Mouse (Mus musculus): ENCODE data around the gene Nptx1. TPM values are rescaled to one million over a fixed set of nuclear protein-coding genes. Genes with fewer than 3 reads are reported as not detected.

The Nptx1 gene
- polyA plus RNA-seq, 1 experiment from 2014 or later = 2.6 TPM

DNA sequence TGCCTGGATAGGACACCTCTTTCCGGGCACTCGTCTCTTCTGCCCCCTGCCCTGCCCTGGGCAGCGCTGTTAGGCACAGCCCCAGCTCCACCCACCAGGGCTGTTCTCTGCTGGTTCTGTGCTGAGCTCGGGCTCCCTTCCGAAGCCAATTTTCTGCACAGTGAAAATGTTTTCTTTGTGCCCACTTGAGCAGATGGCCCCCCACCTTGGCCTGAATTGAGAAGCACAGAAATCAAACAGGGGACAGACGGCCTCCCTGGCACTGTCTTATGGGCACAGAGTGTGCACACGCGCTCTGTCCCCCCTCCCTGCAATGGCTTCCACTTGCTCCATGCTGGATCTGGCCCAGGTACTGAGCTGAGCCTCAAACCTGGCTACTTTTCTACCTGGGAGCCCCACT, 15.1 kb downstream of the Nptx1 start:
- no peak for DNase-seq (ENCODE audit: low spot score)
- H3K36me3 ChIP-seq (replicated peaks) = no peaks in the 10 kb centered on the region
- no peaks in the 10 kb centered on the region for H3K4me1 ChIP-seq
- H3K9me3 ChIP-seq = no peaks in the 10 kb centered on the region
- H3K4me3 ChIP-seq = no peak overlapping the region
- no peaks in the 10 kb centered on the region; the same call in 1 of the 2 replicates for H3K27me3 ChIP-seq (replicated peaks; ENCODE audit: low read depth, poor library complexity, severe bottlenecking)
- no peak overlapping the region for H3K27ac ChIP-seq (replicated peaks)
- 74% methylated on average over 8 of the region's 8 CpGs for WGBS

DNA sequence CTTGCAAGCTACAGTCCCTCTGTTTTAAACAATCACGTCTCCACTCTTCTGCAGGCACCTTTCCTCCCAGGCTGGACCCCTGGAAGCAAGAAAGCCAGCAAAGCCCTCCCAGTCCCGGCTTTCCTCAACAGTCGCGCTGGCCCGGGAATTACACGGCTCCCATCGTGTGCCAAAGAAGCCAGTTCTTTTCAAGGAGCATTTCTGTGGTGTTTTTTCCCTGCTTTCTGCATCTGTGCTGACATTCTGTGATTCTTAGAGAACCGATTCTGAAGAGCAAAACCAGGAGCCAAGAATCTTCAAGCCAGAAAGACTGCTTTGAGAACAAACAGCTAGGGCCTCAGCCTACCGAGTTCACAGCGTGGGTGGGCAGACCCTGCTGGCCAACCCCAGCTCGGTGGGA, 18.6 kb downstream of the Nptx1 start:
- no peak for DNase-seq (ENCODE audit: low spot score)
- Histone ChIP-seq H3K27ac (replicated peaks) (no peak overlapping the region), H3K9me3 (no peaks in the 10 kb centered on the region), H3K4me1 (peaks cover 4% of the 10 kb centered on the region), H3K36me3 (replicated peaks) (no peaks in the 10 kb centered on the region), H3K27me3 (replicated peaks; ENCODE audit: low read depth, poor library complexity, severe bottlenecking) (no peaks in the 10 kb centered on the region; the same call in 1 of the 2 replicates), H3K4me3 (no peak overlapping the region)
- 68% methylated on average over 11 of the region's 11 CpGs for WGBS

DNA sequence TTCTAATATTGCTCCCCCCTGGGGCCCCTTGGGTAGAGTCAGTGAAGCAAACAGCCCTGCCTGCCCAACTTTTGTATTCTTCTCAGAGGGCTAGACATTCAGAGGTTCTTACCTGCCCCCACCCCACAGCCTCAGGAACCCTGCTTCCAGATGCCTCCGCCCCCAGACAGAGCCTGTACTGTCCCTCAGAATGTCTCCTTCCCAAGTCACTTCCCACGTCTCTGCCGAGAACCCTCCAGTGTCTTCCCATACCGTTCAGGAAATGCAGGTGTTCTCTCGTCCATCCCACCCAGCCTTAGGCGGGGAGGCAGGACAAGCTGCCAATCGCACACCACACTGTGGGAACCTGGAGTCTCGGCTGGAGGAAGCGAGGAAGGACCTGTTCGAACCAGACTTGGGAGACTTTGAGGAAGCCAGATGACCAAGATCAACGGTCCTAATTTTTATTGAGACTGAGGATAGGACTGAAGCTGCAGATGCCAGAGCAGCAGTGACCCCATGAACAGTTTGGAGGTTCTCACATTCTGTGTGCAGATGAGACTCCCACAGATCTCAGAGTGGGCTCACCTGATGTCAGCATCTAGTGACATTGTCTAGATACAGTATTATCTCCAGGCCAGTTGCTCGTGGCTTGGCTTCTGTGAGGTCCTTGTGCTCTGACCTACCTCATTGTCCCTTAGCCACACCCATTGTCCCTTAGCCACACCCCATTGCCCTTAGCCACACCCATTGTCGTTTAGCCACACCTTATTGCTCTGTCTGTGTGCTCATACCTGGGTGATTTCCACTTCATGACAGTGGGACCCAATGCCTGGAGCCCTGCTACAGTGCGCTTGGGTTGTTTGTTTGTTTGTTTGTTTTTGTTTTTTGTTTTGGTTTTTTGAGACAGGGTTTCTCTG, 21.2 kb downstream of the Nptx1 start:
- Histone ChIP-seq H3K36me3 (replicated peaks) (no peaks in the 10 kb centered on the region), H3K4me1 (peaks cover 4% of the 10 kb centered on the region), H3K27ac (replicated peaks) (no peak overlapping the region), H3K27me3 (replicated peaks; ENCODE audit: low read depth, poor library complexity, severe bottlenecking) (no peaks in the 10 kb centered on the region), H3K9me3 (no peaks in the 10 kb centered on the region), H3K4me3 (no peak overlapping the region)
- WGBS = 81% methylated on average over 14 of the region's 14 CpGs
- no peak for DNase-seq (ENCODE audit: low spot score)

DNA sequence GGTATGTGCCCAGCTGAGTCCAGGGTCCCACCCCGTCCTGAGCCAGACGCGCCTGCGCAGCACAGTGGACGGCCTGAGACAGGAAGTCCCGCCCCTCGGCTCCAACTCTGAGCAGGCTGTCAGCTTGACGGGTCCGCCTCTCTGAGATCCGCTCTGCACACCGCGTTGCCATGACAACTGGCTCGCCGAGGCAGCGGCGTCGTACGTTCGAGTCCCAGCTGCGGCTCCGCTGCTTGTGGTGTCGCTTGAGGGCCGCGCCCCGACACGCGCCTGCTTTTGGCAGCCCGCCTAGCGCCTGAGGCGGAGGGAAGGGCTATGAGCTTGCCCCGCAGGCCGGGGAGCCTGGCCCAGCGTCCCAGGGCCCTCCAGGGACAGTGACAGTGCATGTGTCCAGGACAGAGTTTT, 23.0 kb downstream of the Nptx1 start:
- DNase-seq (ENCODE audit: low spot score) = peak; percentile 95
- 1% methylated on average over 33 of the region's 33 CpGs for WGBS
- no peaks in the 10 kb centered on the region for H3K27me3 ChIP-seq (replicated peaks; ENCODE audit: low read depth, poor library complexity, severe bottlenecking)
- peak overlapping the region; percentile 85 for H3K27ac ChIP-seq (replicated peaks)
- H3K36me3 ChIP-seq (replicated peaks) = no peaks in the 10 kb centered on the region
- H3K9me3 ChIP-seq = no peaks in the 10 kb centered on the region
- H3K4me3 ChIP-seq = peak overlapping the region; percentile 60
- H3K4me1 ChIP-seq = peaks cover 9% of the 10 kb centered on the region

DNA sequence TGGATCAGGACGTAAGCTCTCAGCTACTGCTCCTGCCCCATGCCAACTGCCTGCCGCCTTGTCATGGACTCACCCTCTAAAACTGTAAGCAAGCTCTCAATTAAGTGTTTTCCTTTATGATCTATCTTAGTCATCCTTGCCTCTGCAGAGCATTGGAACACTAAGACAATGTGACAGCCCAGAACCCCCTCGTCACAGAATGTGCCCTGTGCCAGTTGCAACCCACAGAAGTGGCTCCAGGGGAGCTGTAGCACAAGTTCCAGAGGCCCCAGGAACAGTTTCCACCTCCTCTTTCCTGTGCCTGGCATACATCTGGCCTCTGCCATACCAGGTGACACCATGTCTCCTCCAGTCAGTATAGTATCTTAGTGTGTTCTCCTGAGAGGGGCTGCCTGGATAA, 24.2 kb downstream of the Nptx1 start:
- H3K4me1 ChIP-seq = peaks cover 9% of the 10 kb centered on the region
- H3K4me3 ChIP-seq = no peak overlapping the region
- no peaks in the 10 kb centered on the region for H3K9me3 ChIP-seq
- WGBS = 86% methylated on average over 3 of the region's 3 CpGs
- no peaks in the 10 kb centered on the region for H3K36me3 ChIP-seq (replicated peaks)
- no peak overlapping the region; the same call in 1 of the 2 replicates for H3K27ac ChIP-seq (replicated peaks)
- DNase-seq (ENCODE audit: low spot score) = no peak
- H3K27me3 ChIP-seq (replicated peaks; ENCODE audit: low read depth, poor library complexity, severe bottlenecking) = no peaks in the 10 kb centered on the region

DNA sequence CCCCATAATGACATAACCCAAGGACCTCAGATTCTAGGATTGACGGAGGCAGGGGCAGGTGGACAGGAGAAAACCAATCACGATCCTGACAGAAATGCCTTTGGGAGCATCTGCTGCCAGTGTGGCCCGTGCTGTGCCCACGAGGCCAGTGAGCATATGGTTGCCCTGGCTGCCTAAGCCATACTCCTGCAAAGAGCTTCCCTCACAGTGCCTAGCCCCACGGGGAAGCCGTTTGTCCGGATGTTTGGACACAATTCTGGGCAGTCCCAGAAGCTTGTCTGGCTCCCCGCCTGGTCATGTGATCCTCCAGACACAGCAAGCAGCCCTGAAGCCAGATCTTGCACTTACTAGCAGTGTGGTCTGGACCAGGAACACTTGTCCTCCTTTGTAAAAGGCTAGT, 24.8 kb downstream of the Nptx1 start:
- no peaks in the 10 kb centered on the region for H3K27me3 ChIP-seq (replicated peaks; ENCODE audit: low read depth, poor library complexity, severe bottlenecking)
- no peak overlapping the region for H3K27ac ChIP-seq (replicated peaks)
- WGBS = 85% methylated on average over 8 of the region's 8 CpGs
- H3K4me3 ChIP-seq = no peak overlapping the region
- H3K4me1 ChIP-seq = peaks cover 9% of the 10 kb centered on the region
- H3K9me3 ChIP-seq = no peaks in the 10 kb centered on the region
- no peaks in the 10 kb centered on the region for H3K36me3 ChIP-seq (replicated peaks)
- no peak for DNase-seq (ENCODE audit: low spot score)

DNA sequence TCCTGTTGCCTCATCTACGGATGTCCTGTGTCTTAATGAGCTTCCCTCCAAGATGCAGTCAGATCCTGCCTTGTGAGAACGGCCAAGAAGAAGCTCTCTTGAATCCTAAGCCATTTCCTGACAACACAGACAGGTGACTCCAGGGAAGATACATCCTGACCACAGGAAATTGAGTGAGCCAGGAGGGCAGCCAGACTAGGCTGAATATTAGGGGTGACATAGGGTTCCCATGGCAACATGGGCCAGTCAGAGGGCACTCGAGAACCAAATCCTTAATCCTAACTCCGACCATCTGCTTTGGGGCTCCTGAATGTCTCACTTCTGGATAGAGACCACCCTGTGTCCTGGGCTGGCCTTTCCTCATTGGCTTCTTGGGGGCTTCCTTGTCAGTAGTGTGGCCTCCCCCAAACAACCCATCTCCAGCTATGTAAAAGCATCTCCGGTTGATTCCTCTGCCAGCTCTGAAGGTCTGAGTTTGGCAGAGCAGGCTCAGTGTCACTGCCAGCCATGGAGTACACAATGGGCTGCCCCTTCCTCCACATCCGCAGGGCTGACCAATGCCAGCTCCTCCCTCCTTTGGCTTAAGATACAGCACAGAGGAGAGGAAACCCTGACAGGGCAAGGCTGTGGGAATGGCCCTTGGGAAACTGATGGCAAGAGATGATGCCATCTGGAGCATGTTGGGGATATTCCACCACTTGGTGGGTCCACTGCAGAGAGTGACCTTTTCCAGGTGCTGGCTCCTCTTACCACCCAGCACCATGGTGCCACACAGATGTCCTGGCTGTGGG, 25.4 kb downstream of the Nptx1 start:
- no peak overlapping the region for H3K4me3 ChIP-seq
- H3K27me3 ChIP-seq (replicated peaks; ENCODE audit: low read depth, poor library complexity, severe bottlenecking) = peaks cover 5% of the 10 kb centered on the region; the same call in 1 of the 2 replicates
- peaks cover 10% of the 10 kb centered on the region for H3K4me1 ChIP-seq
- H3K9me3 ChIP-seq = no peaks in the 10 kb centered on the region
- no peak overlapping the region for H3K27ac ChIP-seq (replicated peaks)
- DNase-seq (ENCODE audit: low spot score) = no peak
- 87% methylated on average over 6 of the region's 6 CpGs for WGBS
- H3K36me3 ChIP-seq (replicated peaks) = no peaks in the 10 kb centered on the region

DNA sequence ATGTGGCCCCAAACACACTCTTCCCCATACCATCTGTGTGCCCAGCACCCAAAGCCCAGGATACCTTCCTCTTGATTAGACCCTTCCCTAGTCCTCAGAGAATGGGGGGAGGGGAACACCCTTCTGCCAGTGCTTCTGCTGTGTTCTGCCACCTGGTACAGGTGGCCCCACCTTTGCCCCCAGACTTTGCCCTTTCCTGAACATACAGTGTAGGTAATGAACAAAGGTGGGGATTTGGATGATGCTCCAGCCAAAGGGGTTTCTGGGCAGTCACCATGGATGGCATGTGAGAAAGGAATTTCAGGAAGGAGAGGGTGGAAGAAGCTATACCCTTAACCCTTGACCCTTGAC, 26.9 kb downstream of the Nptx1 start:
- DNase-seq (ENCODE audit: low spot score) = no peak
- H3K4me3 ChIP-seq = no peak overlapping the region
- H3K36me3 ChIP-seq (replicated peaks) = no peaks in the 10 kb centered on the region
- no peaks in the 10 kb centered on the region for H3K9me3 ChIP-seq
- peaks cover 20% of the 10 kb centered on the region for H3K27me3 ChIP-seq (replicated peaks; ENCODE audit: low read depth, poor library complexity, severe bottlenecking)
- no peak overlapping the region for H3K27ac ChIP-seq (replicated peaks)
- H3K4me1 ChIP-seq = peaks cover 23% of the 10 kb centered on the region

DNA sequence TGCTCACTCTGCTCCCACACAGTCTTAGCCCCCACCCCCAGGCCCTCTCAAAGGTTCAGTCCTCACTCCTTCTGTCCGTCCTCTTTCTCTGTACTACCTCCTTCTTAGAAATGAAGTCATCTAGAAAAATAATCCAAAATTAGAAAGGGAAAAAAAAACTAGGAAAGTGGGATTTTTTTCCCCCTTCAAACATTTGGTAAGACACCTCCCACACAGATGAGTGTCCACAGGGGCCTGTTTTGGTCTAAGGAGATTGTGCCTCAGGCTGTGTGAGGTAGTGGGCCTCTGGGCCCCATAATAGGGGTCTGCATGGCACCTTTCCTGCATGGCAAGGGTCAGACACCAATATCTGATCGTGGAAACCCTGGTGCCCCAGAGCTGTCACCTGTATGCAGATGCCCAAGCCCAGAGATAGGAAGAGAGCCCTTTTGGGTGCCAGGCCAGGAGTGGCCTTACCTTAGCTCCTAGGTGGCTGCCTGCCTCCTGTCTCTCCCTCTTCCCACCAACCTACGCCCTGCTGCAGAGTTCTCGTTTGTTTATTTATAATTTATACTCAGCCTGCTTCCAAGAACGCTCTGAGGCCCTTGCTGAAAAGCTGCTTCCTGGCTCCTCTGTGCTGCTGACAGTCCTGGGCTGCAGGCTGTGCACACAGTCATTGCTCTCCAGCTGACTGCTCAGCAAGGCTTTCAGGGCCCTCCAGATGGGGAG, 27.4 kb downstream of the Nptx1 start:
- WGBS = 77% methylated on average over 5 of the region's 5 CpGs
- no peak for DNase-seq (ENCODE audit: low spot score)
- peaks cover 25% of the 10 kb centered on the region for H3K27me3 ChIP-seq (replicated peaks; ENCODE audit: low read depth, poor library complexity, severe bottlenecking)
- no peaks in the 10 kb centered on the region for H3K36me3 ChIP-seq (replicated peaks)
- no peak overlapping the region for H3K4me3 ChIP-seq
- H3K4me1 ChIP-seq = peaks cover 28% of the 10 kb centered on the region
- H3K27ac ChIP-seq (replicated peaks) = no peak overlapping the region
- H3K9me3 ChIP-seq = no peaks in the 10 kb centered on the region

DNA sequence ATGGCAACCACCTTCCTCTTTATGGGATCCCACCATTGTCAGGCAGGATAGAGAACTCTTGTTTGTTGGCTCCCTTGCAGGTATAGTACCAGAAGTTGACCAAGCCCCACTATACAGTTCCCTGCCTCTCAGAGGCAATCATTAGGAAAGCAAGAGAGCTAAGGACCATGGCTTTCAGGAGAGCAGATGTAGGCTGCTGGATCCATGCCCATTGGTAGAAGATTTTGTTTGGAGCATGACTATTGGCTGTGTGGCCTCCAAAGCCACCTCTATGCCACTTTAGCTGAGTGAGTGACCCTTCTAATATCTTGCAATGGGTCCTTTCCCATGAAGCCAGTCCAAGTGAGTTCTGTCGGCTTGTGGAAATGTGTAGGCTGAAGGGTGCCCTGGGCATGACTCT, 28.2 kb downstream of the Nptx1 start:
- Histone ChIP-seq H3K4me3 (no peak overlapping the region), H3K27ac (replicated peaks) (no peak overlapping the region), H3K36me3 (replicated peaks) (no peaks in the 10 kb centered on the region), H3K9me3 (no peaks in the 10 kb centered on the region), H3K4me1 (peaks cover 32% of the 10 kb centered on the region), H3K27me3 (replicated peaks; ENCODE audit: low read depth, poor library complexity, severe bottlenecking) (peaks cover 33% of the 10 kb centered on the region)
- DNase-seq (ENCODE audit: low spot score) = no peak
- 94% methylated on average over 1 of the region's 1 CpGs for WGBS

DNA sequence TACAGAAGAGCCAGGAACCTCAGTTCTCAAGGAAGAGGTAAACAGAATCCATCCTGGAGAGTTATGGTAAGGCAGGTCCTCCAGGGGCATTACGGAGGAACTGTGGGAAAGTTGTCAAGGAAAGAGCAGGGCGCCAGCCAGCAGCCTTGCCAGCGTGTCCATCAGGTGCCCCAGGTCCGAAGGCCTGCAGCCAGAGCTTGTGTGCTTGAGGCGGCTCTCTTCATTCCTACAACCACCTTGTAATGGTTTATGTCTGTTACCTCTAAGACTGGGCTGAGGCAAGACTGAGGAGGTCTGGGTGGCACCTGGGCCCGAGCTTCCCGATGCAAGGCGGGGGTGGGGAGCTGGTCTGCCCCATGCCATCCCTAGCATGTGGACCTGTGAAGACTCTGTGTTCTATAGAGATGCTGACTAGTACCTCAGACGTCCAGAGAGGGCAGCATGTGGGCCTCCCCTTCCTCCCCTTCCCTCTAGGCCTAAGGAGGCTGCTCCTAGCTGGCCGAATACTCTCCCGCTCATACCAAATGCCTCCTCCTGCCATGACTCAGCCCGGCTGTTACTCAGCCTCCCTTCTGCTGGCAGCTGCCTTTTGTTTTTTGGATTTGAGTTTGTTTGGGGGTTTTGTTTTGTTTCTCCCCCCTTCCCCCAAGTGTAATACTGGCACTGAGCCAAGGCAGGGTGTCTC, 30.7 kb downstream of the Nptx1 start:
- 73% methylated on average over 12 of the region's 12 CpGs for WGBS
- H3K27ac ChIP-seq (replicated peaks) = no peak overlapping the region

More for the DNA sequence above, 30.7 kb downstream of the Nptx1 start:
- DNase-seq (ENCODE audit: low spot score) = no peak
- no peaks in the 10 kb centered on the region for H3K9me3 ChIP-seq
- H3K36me3 ChIP-seq (replicated peaks) = no peaks in the 10 kb centered on the region
- peaks cover 53% of the 10 kb centered on the region for H3K27me3 ChIP-seq (replicated peaks; ENCODE audit: low read depth, poor library complexity, severe bottlenecking)
- H3K4me3 ChIP-seq = no peak overlapping the region
- peaks cover 43% of the 10 kb centered on the region for H3K4me1 ChIP-seq
